ENCODE assay signal across 23 mouse cellular contexts in the genomic region with DNA sequence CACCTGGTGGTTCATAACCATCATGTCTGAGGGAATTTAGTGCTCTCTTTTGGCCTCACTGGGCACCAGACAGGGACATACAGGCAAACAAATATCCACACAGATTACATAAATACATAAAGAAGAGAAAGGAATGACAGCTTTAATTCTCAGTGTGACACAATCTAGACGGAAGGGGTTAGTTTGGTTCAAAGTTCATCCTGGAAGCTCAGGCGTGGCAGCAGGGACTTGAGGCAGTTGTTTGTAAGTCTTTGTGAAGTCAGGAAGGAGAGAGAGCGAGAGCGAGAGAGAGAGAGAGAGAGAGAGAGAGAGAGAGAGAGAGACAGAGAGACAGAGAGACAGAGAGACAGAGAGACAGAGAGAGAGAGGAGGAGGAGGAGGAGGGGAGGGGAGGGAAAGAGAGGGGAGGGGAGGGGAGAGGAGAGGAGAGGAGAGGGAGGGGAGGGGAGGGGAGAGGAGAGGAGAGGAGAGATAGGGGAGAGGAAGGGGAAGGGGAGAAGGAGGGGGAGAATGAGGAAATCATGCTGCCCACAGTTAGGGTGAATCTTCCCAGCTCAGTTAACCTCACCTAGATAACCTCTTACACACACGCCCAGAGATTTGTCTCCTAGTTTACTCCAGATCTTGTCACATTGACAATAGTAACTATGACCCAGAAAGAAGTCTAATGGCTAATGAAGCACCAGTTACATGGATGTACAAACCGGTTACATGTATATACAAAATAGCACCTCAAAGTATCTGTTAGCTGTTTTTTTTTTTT.
"Had no signal": no experiment of that assay in that cellular context is flagged by ENCODE, and none has a peak within 500 bp of the region (broad histone marks: within the 10 kb centered on the region; RNA-seq: fewer than 3 reads in every experiment).

No protein-coding gene starts in this region.

- H3K27me3 ChIP-seq: limb, embryonic 13.5 days; liver, embryonic 12.5 days; liver, embryonic 15.5 days; lung, embryonic 15.5 days; midbrain, embryonic 13.5 days; neural tube, embryonic 13.5 days; stomach, embryonic 15.5 days had no signal

- H3K4me3 ChIP-seq: layer of hippocampus, adult 2 months; limb, embryonic 10.5 days; limb, embryonic 13.5 days; liver, embryonic 12.5 days; liver, embryonic 15.5 days; lung, embryonic 15.5 days; megakaryocyte, embryonic 14.5 days; midbrain, embryonic 10.5 days; midbrain, embryonic 13.5 days; myocyte; neural tube, embryonic 13.5 days; stomach, embryonic 15.5 days had no signal

- H3K4me2 ChIP-seq: limb, embryonic 13.5 days; liver, embryonic 12.5 days; liver, embryonic 15.5 days; lung, embryonic 15.5 days; midbrain, embryonic 13.5 days; neural tube, embryonic 13.5 days; stomach, embryonic 15.5 days had no signal

- H3K9me3 ChIP-seq: limb, embryonic 10.5 days; limb, embryonic 13.5 days; liver, embryonic 15.5 days; lung, embryonic 15.5 days; midbrain, embryonic 13.5 days; neural tube, embryonic 13.5 days; stomach, embryonic 15.5 days had no signal

- H3K9ac ChIP-seq: limb, embryonic 13.5 days; liver, embryonic 12.5 days; liver, embryonic 15.5 days; lung, embryonic 15.5 days; midbrain, embryonic 13.5 days; neural tube, embryonic 13.5 days; stomach, embryonic 15.5 days had no signal

- H3K4me1 ChIP-seq: limb, embryonic 10.5 days; limb, embryonic 13.5 days; liver, embryonic 15.5 days; lung, embryonic 15.5 days; megakaryocyte, embryonic 14.5 days; midbrain, embryonic 10.5 days; midbrain, embryonic 13.5 days; neural tube, embryonic 13.5 days; stomach, embryonic 15.5 days had no signal

- H3K36me3 ChIP-seq: limb, embryonic 10.5 days; limb, embryonic 13.5 days; liver, embryonic 12.5 days; liver, embryonic 15.5 days; lung, embryonic 15.5 days; midbrain, embryonic 10.5 days; midbrain, embryonic 13.5 days; neural tube, embryonic 13.5 days; stomach, embryonic 15.5 days had no signal

- H3K27ac ChIP-seq: kidney, postnatal 0 days; layer of hippocampus, adult 2 months; limb, embryonic 10.5 days; limb, embryonic 13.5 days; liver, embryonic 12.5 days; liver, embryonic 15.5 days; lung, embryonic 15.5 days; midbrain, embryonic 10.5 days; midbrain, embryonic 13.5 days; neural tube, embryonic 13.5 days; stomach, embryonic 15.5 days had no signal

- DNase-seq: kidney, postnatal 25 days; layer of hippocampus, adult 9-11 months; liver; lung, adult 18-20 months; lung, postnatal 10 days; lung, postnatal 36 days; right cerebral cortex, postnatal 25 days; thymus, adult 18-20 months; thymus, postnatal 36 days had no signal

- ATAC-seq: liver, embryonic 12.5 days; midbrain, embryonic 13.5 days; midbrain, embryonic 16.5 days had no signal
